Mouse (Mus musculus): ENCODE results near the gene Mmp2. TPM values are rescaled to one million over a fixed set of nuclear protein-coding genes. Genes with fewer than 3 reads are reported as not detected.
"Not testable (repeated sequence)": the region's sequence is repeated elsewhere in the genome, so short reads cannot be mapped to it uniquely, and the experiment has no call there.

Mmp2 gene
- 39.7 and 52.6 TPM in 2 replicates for polyA plus RNA-seq (2012; rRNA removed)

GRCm38 (mm10) chr8:92827243-92828034 lies at the start of gene Mmp2:
Mmp2 (plus strand) TSS chr8:92827291.
- 5% methylated on average over 37 of the region's 37 CpGs for WGBS
- DNase-seq (ENCODE audit: low read depth, low spot score): no peak

GRCm38 (mm10) chr8:92780976-92781375 lies 46.1 kb upstream of the Mmp2 start:
- DNase-seq (ENCODE audit: low read depth, low spot score): no peak
- WGBS: 49% methylated on average over 3 of the region's 3 CpGs

GRCm38 (mm10) chr8:92783906-92784610 lies 43.0 kb upstream of the Mmp2 start:
- DNase-seq (ENCODE audit: low read depth, low spot score): no peak
- 49% methylated on average over 3 of the region's 3 CpGs for WGBS

GRCm38 (mm10) chr8:92790835-92791234 lies 36.3 kb upstream of the Mmp2 start:
- no peak for DNase-seq (ENCODE audit: low read depth, low spot score)
- 62% methylated on average over 3 of the region's 3 CpGs for WGBS

- DNase-seq (ENCODE audit: low read depth, low spot score): not testable (repeated sequence)
- WGBS: 91% methylated on average over 2 of the region's 2 CpGs
Observed at GRCm38 (mm10) chr8:92791999-92792398, 35.1 kb upstream of the Mmp2 start.

GRCm38 (mm10) chr8:92793852-92794580 lies 33.1 kb upstream of the Mmp2 start:
- no peak for DNase-seq (ENCODE audit: low read depth, low spot score)
- 71% methylated on average over 14 of the region's 14 CpGs for WGBS

GRCm38 (mm10) chr8:92797527-92797931 lies 29.6 kb upstream of the Mmp2 start:
- 83% methylated on average over 7 of the region's 7 CpGs for WGBS
- DNase-seq (ENCODE audit: low read depth, low spot score): no peak

- no peak for DNase-seq (ENCODE audit: low read depth, low spot score)
- 82% methylated on average over 11 of the region's 11 CpGs for WGBS
Observed at GRCm38 (mm10) chr8:92799406-92799805, 27.7 kb upstream of the Mmp2 start.

GRCm38 (mm10) chr8:92801231-92801630 lies 25.9 kb upstream of the Mmp2 start:
- WGBS: 61% methylated on average over 8 of the region's 8 CpGs
- no peak for DNase-seq (ENCODE audit: low read depth, low spot score)

GRCm38 (mm10) chr8:92802591-92802990 lies 24.5 kb upstream of the Mmp2 start:
- WGBS: 77% methylated on average over 3 of the region's 3 CpGs
- no peak for DNase-seq (ENCODE audit: low read depth, low spot score)

- WGBS: 59% methylated on average over 2 of the region's 2 CpGs
- DNase-seq (ENCODE audit: low read depth, low spot score): no peak
Observed at GRCm38 (mm10) chr8:92812773-92813172, 14.3 kb upstream of the Mmp2 start.

GRCm38 (mm10) chr8:92815661-92816060 lies 11.4 kb upstream of the Mmp2 start:
- no peak for DNase-seq (ENCODE audit: low read depth, low spot score)
- 74% methylated on average over 5 of the region's 5 CpGs for WGBS

- 15% methylated on average over 6 of the region's 6 CpGs for WGBS
Observed at GRCm38 (mm10) chr8:92817928-92818818, 8.9 kb upstream of the Mmp2 start.

GRCm38 (mm10) chr8:92821151-92821550 lies 5.9 kb upstream of the Mmp2 start:
- no peak for DNase-seq (ENCODE audit: low read depth, low spot score)

More at GRCm38 (mm10) chr8:92817928-92818818, 8.9 kb upstream of the Mmp2 start:
- DNase-seq (ENCODE audit: low read depth, low spot score): peak; percentile 84

GRCm38 (mm10) chr8:92822386-92822785 lies 4.7 kb upstream of the Mmp2 start:
- no peak for DNase-seq (ENCODE audit: low read depth, low spot score)
- 69% methylated on average over 5 of the region's 5 CpGs for WGBS

- WGBS: 67% methylated on average over 4 of the region's 4 CpGs
Observed at GRCm38 (mm10) chr8:92825991-92826390, 1.1 kb upstream of the Mmp2 start.

GRCm38 (mm10) chr8:92828251-92828743 lies 1.2 kb downstream of the Mmp2 start:
- WGBS: 55% methylated on average over 15 of the region's 15 CpGs
- DNase-seq (ENCODE audit: low read depth, low spot score): no peak

More at GRCm38 (mm10) chr8:92825991-92826390, 1.1 kb upstream of the Mmp2 start:
- DNase-seq (ENCODE audit: low read depth, low spot score): no peak

- WGBS: 39% methylated on average over 5 of the region's 5 CpGs
Observed at GRCm38 (mm10) chr8:92834065-92834731, 7.1 kb downstream of the Mmp2 start.

More at GRCm38 (mm10) chr8:92834065-92834731, 7.1 kb downstream of the Mmp2 start:
- no peak for DNase-seq (ENCODE audit: low read depth, low spot score)

Data from large intestine, adult 2 months (tissue).